Mouse (Mus musculus): ENCODE measurements around the gene Huwe1.

Huwe1 gene

GRCm38 (mm10) chrX:151800701-151801511, at the start of gene Huwe1:
TSS of gene Huwe1 (plus strand) at chrX:151800807.
- peak; percentile 63 to 72 for DNase-seq (ENCODE audit: low spot score in 2 of 2)

- no peak for DNase-seq (ENCODE audit: low spot score in 2 of 2)
Observed at GRCm38 (mm10) chrX:151780348-151780747, 20.3 kb upstream of the Huwe1 start.

GRCm38 (mm10) chrX:151782939-151783338, 17.7 kb upstream of the Huwe1 start:
- no peak for DNase-seq (ENCODE audit: low spot score in 2 of 2)

- DNase-seq (ENCODE audit: low spot score in 2 of 2) = no peak
Observed at GRCm38 (mm10) chrX:151792766-151793165, 7.8 kb upstream of the Huwe1 start.

GRCm38 (mm10) chrX:151797970-151798369, 2.6 kb upstream of the Huwe1 start:
- DNase-seq (ENCODE audit: low spot score in 2 of 2) = no peak

GRCm38 (mm10) chrX:151802328-151802955, 1.8 kb downstream of the Huwe1 start:
- DNase-seq (ENCODE audit: low spot score in 2 of 2) = no peak

- peak; percentile 91 to 95 for DNase-seq (ENCODE audit: low spot score in 2 of 2)
Observed at GRCm38 (mm10) chrX:151802956-151803776, 2.6 kb downstream of the Huwe1 start.

- peak; percentile 33 to 43 for DNase-seq (ENCODE audit: low spot score in 2 of 2)
Observed at GRCm38 (mm10) chrX:151803777-151804101, 3.1 kb downstream of the Huwe1 start.

GRCm38 (mm10) chrX:151804388-151804787, 3.8 kb downstream of the Huwe1 start:
- DNase-seq (ENCODE audit: low spot score in 2 of 2) = no peak

GRCm38 (mm10) chrX:151811481-151811880, 10.9 kb downstream of the Huwe1 start:
- no peak for DNase-seq (ENCODE audit: low spot score in 2 of 2)

GRCm38 (mm10) chrX:151813656-151814055, 13.0 kb downstream of the Huwe1 start:
- no peak for DNase-seq (ENCODE audit: low spot score in 2 of 2)

- DNase-seq (ENCODE audit: low spot score in 2 of 2) = no peak
Observed at GRCm38 (mm10) chrX:151817712-151818111, 17.1 kb downstream of the Huwe1 start.

GRCm38 (mm10) chrX:151828971-151829370, 28.4 kb downstream of the Huwe1 start:
- DNase-seq (ENCODE audit: low spot score in 2 of 2) = no peak

GRCm38 (mm10) chrX:151831260-151831659, 30.7 kb downstream of the Huwe1 start:
- no peak for DNase-seq (ENCODE audit: low spot score in 2 of 2)

GRCm38 (mm10) chrX:151832982-151833381, 32.4 kb downstream of the Huwe1 start:
- no peak for DNase-seq (ENCODE audit: low spot score in 2 of 2)

GRCm38 (mm10) chrX:151859436-151859835, 58.8 kb downstream of the Huwe1 start:
- no peak for DNase-seq (ENCODE audit: low spot score in 2 of 2)

- DNase-seq (ENCODE audit: low spot score in 2 of 2) = no peak
Observed at GRCm38 (mm10) chrX:151910692-151911091, 110.1 kb downstream of the Huwe1 start.

GRCm38 (mm10) chrX:151912267-151912666, 111.7 kb downstream of the Huwe1 start:
- DNase-seq (ENCODE audit: low spot score in 2 of 2) = no peak

GRCm38 (mm10) chrX:151929390-151929789, 128.8 kb downstream of the Huwe1 start:
- no peak for DNase-seq (ENCODE audit: low spot score in 2 of 2)

GRCm38 (mm10) chrX:151938852-151939251, 138.2 kb downstream of the Huwe1 start:
- no peak for DNase-seq (ENCODE audit: low spot score in 2 of 2)

- peak in 1 of 2 experiments; percentile 24 for DNase-seq (ENCODE audit: low spot score in 2 of 2)
Observed at GRCm38 (mm10) chrX:151946986-151947385, 146.4 kb downstream of the Huwe1 start.

- peak in 1 of 2 experiments; percentile 6 for DNase-seq (ENCODE audit: low spot score in 2 of 2)
Observed at GRCm38 (mm10) chrX:151947781-151948180, 147.2 kb downstream of the Huwe1 start.
